Mouse (Mus musculus) cerebellum, adult 2 months (tissue): ENCODE measurements around the gene Hist1h3f.

Experiments used
- CTCF ChIP-seq: fragments of 200-500 bp; IDR thresholded peaks from 2 replicates; pipeline ENCODE4 v1.5.1; 2011; ENCODE audit warnings: low read depth, mild to moderate bottlenecking, control low read depth, low read length, moderate library complexity, borderline replicate concordance; ENCODE audit not compliant: insufficient read depth
- POLR2A ChIP-seq: fragments of 200-500 bp; IDR thresholded peaks from 2 replicates; pipeline ENCODE4 v1.6.1; 2011; ENCODE audit warnings: low read length, control low read depth, borderline replicate concordance; ENCODE audit not compliant: insufficient read depth

GRCm38 (mm10) chr13:23538249-23538648 lies 5.6 kb upstream of the Hist1h3f start:
- no peak for TF ChIP-seq POLR2A
- no peak for TF ChIP-seq CTCF
